Mouse (Mus musculus) ES-Bruce4 (cell line): ENCODE data around the gene Selenbp1. TPM values are rescaled to one million over a fixed set of nuclear protein-coding genes. Genes with fewer than 3 reads are reported as not detected.

Experiments
- H3K27ac ChIP-seq: 2 replicates; pipeline ENCODE4 v1.5.1; 2012; ENCODE audit warnings: low read length, inconsistent platforms; ENCODE audit not compliant: insufficient read depth
- H3K27me3 ChIP-seq: 2 replicates; pipeline ENCODE4 v1.6.1; 2012; ENCODE audit warnings: mild to moderate bottlenecking, low read length, inconsistent platforms; ENCODE audit not compliant: control insufficient read depth, poor library complexity, insufficient read depth, severe bottlenecking
- H3K36me3 ChIP-seq: 2 replicates; pipeline ENCODE4 v1.6.1; 2012; ENCODE audit warnings: inconsistent platforms, mild to moderate bottlenecking, low read length, moderate library complexity; ENCODE audit not compliant: control insufficient read depth, poor library complexity, insufficient read depth, severe bottlenecking
- H3K4me1 ChIP-seq: one replicate; pipeline ENCODE4 v1.8.1; 2011; ENCODE audit warnings: low read length; ENCODE audit not compliant: control insufficient read depth, insufficient read depth
- H3K4me3 ChIP-seq: 2 replicates; pipeline ENCODE4 v1.5.1; 2011; ENCODE audit warnings: low read depth, mild to moderate bottlenecking, low read length
- H3K9ac ChIP-seq: 2 replicates; pipeline ENCODE4 v1.6.1; 2012; ENCODE audit warnings: low read depth, mild to moderate bottlenecking, inconsistent platforms; ENCODE audit not compliant: poor library complexity, severe bottlenecking
- H3K9me3 ChIP-seq: replicated peaks from 2 replicates; pipeline ENCODE4 v1.6.1; 2012; ENCODE audit warnings: mild to moderate bottlenecking, low read length, inconsistent platforms; ENCODE audit not compliant: control insufficient read depth, poor library complexity, insufficient read depth, severe bottlenecking
- CTCF ChIP-seq: IDR thresholded peaks from one replicate; pipeline ENCODE4 v1.8.1; 2011; ENCODE audit warnings: low read depth, low read length
- EP300 ChIP-seq: IDR thresholded peaks from 2 replicates; pipeline ENCODE4 v1.6.1; 2011; ENCODE audit warnings: low read depth, low read length; ENCODE audit not compliant: insufficient read depth
- POLR2A ChIP-seq: IDR thresholded peaks from one replicate; pipeline ENCODE4 v1.8.1; 2011; ENCODE audit warnings: low read length; ENCODE audit not compliant: insufficient read depth
- polyA plus RNA-seq: library from polyadenylated mRNA; stranded (reverse); fragments of >200 nt; gene quantifications from 2 replicates; pipeline ENCODE4 v1.2.4, GENCODE M21; 2011; ENCODE audit warnings: low read depth; ENCODE audit not compliant: missing spikeins, insufficient read depth, insufficient read length

Gene Selenbp1
- polyA plus RNA-seq, 1 experiment = 1.3 TPM

DNA sequence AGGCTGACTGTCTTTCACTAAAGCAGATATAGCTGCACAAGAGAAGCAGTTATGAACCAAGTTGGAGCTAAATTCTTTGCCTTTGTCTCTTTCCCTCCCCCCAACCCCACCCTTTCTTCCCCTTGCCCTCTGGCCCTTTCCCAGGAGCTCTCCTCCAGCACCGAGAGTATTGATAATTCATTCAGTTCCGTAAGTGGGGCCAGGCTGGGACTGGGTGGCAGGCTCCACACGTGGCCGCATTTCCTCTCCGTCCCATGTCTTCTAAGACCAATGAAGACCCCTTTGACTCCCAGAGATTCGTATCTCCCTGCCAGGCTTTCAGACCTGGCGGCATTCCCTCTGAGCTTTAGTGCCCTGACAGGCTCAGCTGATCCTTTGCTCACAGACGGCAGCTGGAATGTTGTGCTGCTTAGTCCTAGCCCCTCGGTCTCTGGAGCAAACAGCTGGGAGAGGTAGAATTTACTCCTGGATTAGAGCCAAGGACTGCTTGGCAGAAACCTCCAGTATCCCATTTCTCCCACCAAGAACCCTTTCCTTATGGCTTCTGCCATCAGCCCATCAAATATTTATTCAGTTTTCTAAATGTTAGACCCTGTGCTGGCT is 56.4 kb downstream of the Selenbp1 start:
- no peaks in the 10 kb centered on the region for H3K27me3 ChIP-seq
- H3K27ac ChIP-seq = no peak overlapping the region
- TF ChIP-seq CTCF (no peak), POLR2A (no peak), EP300 (no peak)
- H3K4me1 ChIP-seq = no peaks in the 10 kb centered on the region
- no peaks in the 10 kb centered on the region for H3K36me3 ChIP-seq
- H3K9ac ChIP-seq = no peak overlapping the region
- no peaks in the 10 kb centered on the region for H3K9me3 ChIP-seq
- no peak overlapping the region for H3K4me3 ChIP-seq

Other genes starting within 250 kb of the Selenbp1 start
- 3.3 TPM in 1 of 2 replicates, not detected in the other for gene Selenbp2, start 239.5 kb upstream of the Selenbp1 start, polyA plus RNA-seq
- gene Cgn, start 146.6 kb upstream of the Selenbp1 start, polyA plus RNA-seq = 65.5 and 69.2 TPM in 2 replicates
- gene Pogz, start 95.5 kb upstream of the Selenbp1 start, polyA plus RNA-seq = 89.2 and 92.6 TPM in 2 replicates
- 331 and 345 TPM in 2 replicates for gene Psmb4, start 46.1 kb upstream of the Selenbp1 start, polyA plus RNA-seq
- gene Rfx5, start 21.0 kb downstream of the Selenbp1 start, polyA plus RNA-seq = 24.8 and 25.1 TPM in 2 replicates
- gene Pi4kb, start 41.7 kb downstream of the Selenbp1 start, polyA plus RNA-seq = 11.3 and 12.8 TPM in 2 replicates
- gene Zfp687, start 82.4 kb downstream of the Selenbp1 start, polyA plus RNA-seq = 37.7 and 56.5 TPM in 2 replicates
- gene Psmd4, start 109.6 kb downstream of the Selenbp1 start, polyA plus RNA-seq = 286 and 316 TPM in 2 replicates
- gene Pip5k1a, start 173.9 kb downstream of the Selenbp1 start, polyA plus RNA-seq = 53.9 and 63.5 TPM in 2 replicates
- gene Vps72, start 178.0 kb downstream of the Selenbp1 start, polyA plus RNA-seq = 78.0 and 83.5 TPM in 2 replicates
- 0.90 TPM in 1 of 2 replicates, not detected in the other for gene Tmod4, start 191.4 kb downstream of the Selenbp1 start, polyA plus RNA-seq
- gene Scnm1, start 201.0 kb downstream of the Selenbp1 start, polyA plus RNA-seq = 48.5 and 52.1 TPM in 2 replicates
- 4.0 and 5.7 TPM in 2 replicates for gene Lysmd1, start 201.0 kb downstream of the Selenbp1 start, polyA plus RNA-seq
- not detected in 2 replicates for gene Tnfaip8l2, start 209.3 kb downstream of the Selenbp1 start, polyA plus RNA-seq
- 13.3 and 18.8 TPM in 2 replicates for gene Sema6c, start 227.4 kb downstream of the Selenbp1 start, polyA plus RNA-seq